In the genomic region with DNA sequence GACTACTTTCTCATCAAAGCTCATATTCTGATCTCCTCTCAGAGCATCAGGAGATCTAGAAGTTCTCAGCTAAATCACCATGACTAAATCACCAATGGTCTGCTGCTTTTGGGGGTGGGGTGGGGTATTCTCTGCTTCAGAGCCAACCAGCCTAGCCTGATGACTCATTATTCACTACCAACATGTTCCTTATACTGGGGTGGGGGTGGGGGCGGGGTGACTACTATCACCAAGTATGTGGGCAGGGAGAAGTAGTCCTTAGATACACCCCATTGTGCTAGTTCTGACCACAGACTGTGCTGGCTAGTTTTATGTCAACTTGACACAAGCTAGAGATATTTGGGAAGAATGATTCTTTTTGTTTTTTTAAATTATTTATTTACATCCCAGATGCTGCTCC, we compare ENCODE assay signal across 16 mouse cellular contexts.
"Had no signal": no experiment of that assay in that cellular context is flagged by ENCODE, and none has a peak within 500 bp of the region (broad histone marks: within the 10 kb centered on the region; RNA-seq: fewer than 3 reads in every experiment).

No protein-coding gene starts in this region.

- H3K36me3 ChIP-seq: neural tube, embryonic 12.5 days; neural tube, embryonic 13.5 days; neural tube, embryonic 15.5 days; stomach, embryonic 15.5 days had no signal

- H3K27me3 ChIP-seq: neural tube, embryonic 12.5 days; neural tube, embryonic 13.5 days; neural tube, embryonic 15.5 days; stomach, embryonic 15.5 days had no signal

- H3K4me3 ChIP-seq: neural tube, embryonic 12.5 days; neural tube, embryonic 13.5 days; neural tube, embryonic 15.5 days; stomach, embryonic 15.5 days had no signal

- H3K9me3 ChIP-seq: neural tube, embryonic 12.5 days; neural tube, embryonic 13.5 days; neural tube, embryonic 15.5 days; stomach, embryonic 15.5 days had no signal

- DNase-seq: retina, postnatal 1 day; right cerebral cortex, adult 18-20 months; right cerebral cortex, postnatal 14 days; right cerebral cortex, postnatal 25 days; right cerebral cortex, postnatal 4 days; thymus, adult 18-20 months; thymus, adult 2 months; thymus, postnatal 14 days; thymus, postnatal 25 days; thymus, postnatal 36 days; thymus, postnatal 4 days had no signal

- H3K4me1 ChIP-seq: neural tube, embryonic 12.5 days; neural tube, embryonic 13.5 days; neural tube, embryonic 15.5 days; stomach, embryonic 15.5 days had no signal

- H3K27ac ChIP-seq: neural tube, embryonic 12.5 days; neural tube, embryonic 13.5 days; neural tube, embryonic 15.5 days; stomach, embryonic 15.5 days; stomach, postnatal 0 days had no signal

- H3K4me2 ChIP-seq: neural tube, embryonic 12.5 days; neural tube, embryonic 13.5 days; neural tube, embryonic 15.5 days; stomach, embryonic 15.5 days had no signal

- H3K9ac ChIP-seq: neural tube, embryonic 12.5 days; neural tube, embryonic 13.5 days; neural tube, embryonic 15.5 days; stomach, embryonic 15.5 days had no signal
